Comparison of ENCODE assay signal across 10 mouse cellular contexts in the genomic region with DNA sequence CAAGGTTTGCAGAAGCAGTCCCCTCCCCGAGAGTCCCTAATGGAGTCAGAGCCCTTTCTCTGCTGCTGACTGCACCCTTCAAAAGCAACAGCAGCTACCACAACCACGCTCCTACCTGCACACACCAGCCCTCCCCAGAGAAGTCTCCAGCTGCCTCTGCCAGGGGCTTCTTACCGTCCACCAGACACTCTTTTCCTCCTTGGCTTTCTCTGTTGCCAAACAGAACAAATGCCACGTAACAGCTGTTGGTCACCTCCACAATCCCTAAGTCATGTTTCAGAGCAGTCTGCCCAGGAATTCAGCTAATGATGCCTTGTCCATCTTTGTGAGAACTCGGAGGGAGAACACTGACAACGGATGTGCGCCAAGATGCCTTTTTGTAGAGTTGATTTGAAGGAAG.
DNase-seq lines count a peak whose midpoint lies in the region; ATAC-seq and TF ChIP-seq lines count a peak whose summit lies in the region.
"Had no signal": no experiment of that assay in that cellular context is flagged by ENCODE, and none has a peak within 500 bp of the region (broad histone marks: within the 10 kb centered on the region; RNA-seq: fewer than 3 reads in every experiment).

No protein-coding gene starts in this region.

- TF ChIP-seq CTCF in cerebellum, adult 2 months (IDR thresholded peaks at IDR 0.05; ENCODE audit: borderline replicate concordance, insufficient read depth, low read depth, low read length): no peak

- DNase-seq in cerebellum, adult 2 months: no peak
- no peak for DNase-seq in cerebellum, postnatal 4 days (ENCODE audit: low spot score in 2 of 2)
- no peak for DNase-seq in natural killer cell, adult 2 months (ENCODE audit: low spot score in 2 of 2)

- no peak for ATAC-seq in embryonic facial prominence, embryonic 15.5 days (ENCODE audit: insufficient number of reproducible peaks, low FRiP score, low TSS enrichment, low read depth)
- no peak for ATAC-seq in hindbrain, embryonic 13.5 days (ENCODE audit: low FRiP score)
- ATAC-seq in midbrain, embryonic 16.5 days: no peak
- no peak for ATAC-seq in CD4-positive, CD25-positive, alpha-beta regulatory T cell, adult 4 months
- ATAC-seq in granulocyte monocyte progenitor cell, adult 5-6 weeks (replicated peaks; ENCODE audit: poor library complexity, severe bottlenecking): no peak

- peaks cover 63% of the 10 kb centered on the region for H3K4me1 ChIP-seq in cerebellum, adult 2 months (ENCODE audit: control insufficient read depth, insufficient read depth, low read length)
- H3K4me1 ChIP-seq in embryonic facial prominence, embryonic 15.5 days: peaks cover 62% of the 10 kb centered on the region
- H3K4me1 ChIP-seq in hindbrain, embryonic 13.5 days (replicated peaks): peaks cover 92% of the 10 kb centered on the region
- peaks cover 84% of the 10 kb centered on the region for H3K4me1 ChIP-seq in midbrain, embryonic 16.5 days (ENCODE audit: control insufficient read depth, insufficient read depth, low read length)

- H3K9me3 ChIP-seq in embryonic facial prominence, embryonic 15.5 days (replicated peaks): no peaks in the 10 kb centered on the region
- no peaks in the 10 kb centered on the region for H3K9me3 ChIP-seq in hindbrain, embryonic 13.5 days
- no peaks in the 10 kb centered on the region for H3K9me3 ChIP-seq in midbrain, embryonic 16.5 days (replicated peaks; ENCODE audit: control insufficient read depth, low read length, poor library complexity, severe bottlenecking)
- H3K9me3 ChIP-seq: G1E; limb, embryonic 13.5 days had no signal

- no peak overlapping the region for H3K4me2 ChIP-seq in embryonic facial prominence, embryonic 15.5 days (replicated peaks)
- H3K4me2 ChIP-seq in hindbrain, embryonic 13.5 days: peak overlapping the region; percentile 30
- H3K4me2 ChIP-seq in midbrain, embryonic 16.5 days (ENCODE audit: low read length): peak overlapping the region; percentile 19
- H3K4me2 ChIP-seq: limb, embryonic 13.5 days had no signal

- no peak overlapping the region for H3K9ac ChIP-seq in embryonic facial prominence, embryonic 15.5 days
- peak overlapping the region; percentile 43 for H3K9ac ChIP-seq in hindbrain, embryonic 13.5 days
- H3K9ac ChIP-seq in midbrain, embryonic 16.5 days (ENCODE audit: low read depth, low read length): peak overlapping the region; percentile 28; the same call in 1 of the 2 replicates
- H3K9ac ChIP-seq: limb, embryonic 13.5 days had no signal

- TF ChIP-seq POLR2A in cerebellum, adult 2 months (IDR thresholded peaks at IDR 0.05; ENCODE audit: borderline replicate concordance, insufficient read depth, low read length): no peak

- no peak overlapping the region for H3K4me3 ChIP-seq in cerebellum, adult 2 months (replicated peaks; ENCODE audit: insufficient read depth, low read depth, low read length)
- H3K4me3 ChIP-seq in embryonic facial prominence, embryonic 15.5 days (replicated peaks): no peak overlapping the region
- H3K4me3 ChIP-seq in hindbrain, embryonic 13.5 days: peak overlapping the region; percentile 15
- no peak overlapping the region for H3K4me3 ChIP-seq in midbrain, embryonic 16.5 days (ENCODE audit: low read depth, low read length)
- H3K4me3 ChIP-seq: limb, embryonic 13.5 days had no signal

- 27% methylated on average over 7 of the region's 7 CpGs for WGBS in cerebellum, adult 2 months
- WGBS in embryonic facial prominence, embryonic 15.5 days: 72% methylated on average over 7 of the region's 7 CpGs
- 22% methylated on average over 7 of the region's 7 CpGs for WGBS in hindbrain, embryonic 13.5 days
- WGBS in midbrain, embryonic 16.5 days: 36% methylated on average over 7 of the region's 7 CpGs

- H3K27ac ChIP-seq in cerebellum, adult 2 months (ENCODE audit: insufficient read depth, low read length): peak overlapping the region; percentile 49
- H3K27ac ChIP-seq in embryonic facial prominence, embryonic 15.5 days (replicated peaks): peak overlapping the region; percentile 60
- peak overlapping the region; percentile 75 for H3K27ac ChIP-seq in hindbrain, embryonic 13.5 days
- H3K27ac ChIP-seq in midbrain, embryonic 16.5 days (ENCODE audit: low read length): peak overlapping the region; percentile 43
- H3K27ac ChIP-seq: limb, embryonic 13.5 days had no signal

- H3K36me3 ChIP-seq in embryonic facial prominence, embryonic 15.5 days: no peaks in the 10 kb centered on the region
- H3K36me3 ChIP-seq in hindbrain, embryonic 13.5 days: peaks cover 2% of the 10 kb centered on the region
- no peaks in the 10 kb centered on the region for H3K36me3 ChIP-seq in midbrain, embryonic 16.5 days (ENCODE audit: control insufficient read depth, insufficient read depth, low read length)
- H3K36me3 ChIP-seq: G1E; limb, embryonic 13.5 days had no signal

- H3K27me3 ChIP-seq in cerebellum, adult 2 months (ENCODE audit: control insufficient read depth, insufficient read depth, low read length): no peaks in the 10 kb centered on the region
- no peaks in the 10 kb centered on the region for H3K27me3 ChIP-seq in embryonic facial prominence, embryonic 15.5 days
- H3K27me3 ChIP-seq in hindbrain, embryonic 13.5 days: no peaks in the 10 kb centered on the region
- no peaks in the 10 kb centered on the region for H3K27me3 ChIP-seq in midbrain, embryonic 16.5 days (ENCODE audit: control insufficient read depth, insufficient read depth, low read depth, low read length)
- H3K27me3 ChIP-seq: limb, embryonic 13.5 days had no signal
